Mouse (Mus musculus) neural tube, embryonic 11.5 days (tissue): ENCODE measurements around the gene Senp8. TPM values are rescaled to one million over a fixed set of nuclear protein-coding genes. Genes with fewer than 3 reads are reported as not detected.

Experiments
- ATAC-seq: fragments of 200-750 bp; cut with Nextera tagmentation; 2 replicates; pipeline ENCODE4 v1.8.0; 2017; ENCODE audit warnings: moderate number of reproducible peaks, mild to moderate bottlenecking, moderate TSS enrichment, moderate library complexity; ENCODE audit not compliant: insufficient read depth, low FRiP score, low TSS enrichment
- DNase-seq: peaks from one replicate; pipeline ENCODE4 v3.0.0-alpha.2; 2015; ENCODE audit warnings: low spot score
- H3K27ac ChIP-seq: fragments of 300-500 bp; sonication (generic); 2 replicates; pipeline ENCODE4 v1.5.1; 2014; ENCODE audit warnings: low read depth, mild to moderate bottlenecking, low read length
- H3K27me3 ChIP-seq: fragments of 300-500 bp; sonication (generic); 2 replicates; pipeline ENCODE4 v1.6.1; 2014; ENCODE audit warnings: mild to moderate bottlenecking, low read length, mixed read lengths; ENCODE audit not compliant: control insufficient read depth, insufficient read depth
- H3K36me3 ChIP-seq: fragments of 300-500 bp; sonication (generic); 2 replicates; pipeline ENCODE4 v1.6.1; 2014; ENCODE audit warnings: mild to moderate bottlenecking, low read length, moderate library complexity, mixed read lengths; ENCODE audit not compliant: control insufficient read depth, insufficient read depth
- H3K4me1 ChIP-seq: fragments of 300-500 bp; sonication (generic); 2 replicates; pipeline ENCODE4 v1.6.1; 2014; ENCODE audit warnings: low read length, mixed read lengths; ENCODE audit not compliant: control insufficient read depth, insufficient read depth
- H3K4me2 ChIP-seq: fragments of 300-500 bp; sonication (generic); 2 replicates; pipeline ENCODE4 v1.6.1; 2014; ENCODE audit warnings: low read depth, mild to moderate bottlenecking, moderate library complexity
- H3K4me3 ChIP-seq: fragments of 300-500 bp; sonication (generic); 2 replicates; pipeline ENCODE4 v1.5.1; 2014; ENCODE audit warnings: low read depth, low read length
- H3K9ac ChIP-seq: fragments of 300-500 bp; sonication (generic); 2 replicates; pipeline ENCODE4 v1.6.1; 2014; ENCODE audit warnings: mild to moderate bottlenecking, low read length
- H3K9me3 ChIP-seq: fragments of 300-500 bp; sonication (generic); 2 replicates; pipeline ENCODE4 v1.6.1; 2016; ENCODE audit warnings: low read length; ENCODE audit not compliant: control insufficient read depth
- WGBS: fragments of 180-500 bp; shearing (Covaris S2); extraction: QIAGEN DNeasy Blood & Tissue Kit; methylation state at CpG from one replicate; pipeline ENCODE4 v1.1.7; 2014; 5-methylcytosine and 5-hydroxymethylcytosine counted together
- polyA plus RNA-seq: library from polyadenylated mRNA; unstranded; fragments of >200 nt; fragmentation: Nextera tagmentation; extraction: Ambion mirVana; gene quantifications from 2 replicates; pipeline ENCODE4 v1.2.1, GENCODE M21; 2014

Senp8 gene
- polyA plus RNA-seq, 1 experiment from 2014 or later, result 22.0 TPM

DNA sequence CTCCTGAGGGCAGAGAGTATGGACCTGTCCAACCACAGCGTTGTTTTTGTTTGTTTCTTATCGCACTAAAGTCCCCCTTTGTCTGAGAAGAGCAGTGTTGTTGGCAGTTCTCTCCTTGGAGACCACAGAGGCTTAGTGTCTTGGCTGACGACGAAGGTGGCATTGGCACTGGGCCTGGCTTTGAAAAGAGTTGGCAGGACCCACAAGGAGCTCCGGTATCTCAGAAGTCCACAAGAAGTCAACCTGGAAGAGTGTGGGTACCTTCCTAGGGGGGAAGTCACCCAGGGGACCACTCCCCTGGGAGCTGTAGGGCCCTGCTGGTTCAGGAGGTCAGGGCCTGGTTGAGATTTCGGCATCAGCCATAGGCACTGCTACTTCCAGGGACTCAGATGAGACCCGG is 49.4 kb downstream of the Senp8 start:
- no peaks in the 10 kb centered on the region for H3K4me1 ChIP-seq
- WGBS, result 87% methylated on average over 7 of the region's 7 CpGs
- DNase-seq (no peak), ATAC-seq (no peak)
- no peak overlapping the region for H3K4me3 ChIP-seq
- H3K4me2 ChIP-seq, result no peak overlapping the region
- H3K36me3 ChIP-seq, result no peaks in the 10 kb centered on the region
- no peak overlapping the region for H3K27ac ChIP-seq
- H3K9me3 ChIP-seq, result no peaks in the 10 kb centered on the region
- no peaks in the 10 kb centered on the region for H3K27me3 ChIP-seq
- no peak overlapping the region for H3K9ac ChIP-seq

DNA sequence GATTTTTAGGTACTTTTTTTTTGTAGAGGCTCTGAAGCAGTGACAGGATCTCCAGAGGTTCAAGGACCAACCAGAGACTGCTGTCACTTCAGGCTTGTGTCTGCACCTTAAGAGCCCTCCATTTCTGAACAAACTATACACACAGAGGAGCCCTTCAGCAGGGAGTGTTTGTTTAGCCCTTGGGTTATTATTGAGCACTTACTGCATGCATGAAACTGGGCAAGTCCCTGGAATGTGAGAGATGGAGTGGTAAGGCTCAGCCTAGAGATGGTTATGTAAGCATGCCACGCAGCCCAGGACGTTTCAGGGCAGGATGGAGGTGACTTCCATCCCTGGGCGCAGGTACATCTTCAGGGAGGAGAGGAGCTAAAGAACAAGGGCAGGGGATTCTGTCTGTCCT is 54.1 kb downstream of the Senp8 start:
- DNase-seq, result no peak

DNA sequence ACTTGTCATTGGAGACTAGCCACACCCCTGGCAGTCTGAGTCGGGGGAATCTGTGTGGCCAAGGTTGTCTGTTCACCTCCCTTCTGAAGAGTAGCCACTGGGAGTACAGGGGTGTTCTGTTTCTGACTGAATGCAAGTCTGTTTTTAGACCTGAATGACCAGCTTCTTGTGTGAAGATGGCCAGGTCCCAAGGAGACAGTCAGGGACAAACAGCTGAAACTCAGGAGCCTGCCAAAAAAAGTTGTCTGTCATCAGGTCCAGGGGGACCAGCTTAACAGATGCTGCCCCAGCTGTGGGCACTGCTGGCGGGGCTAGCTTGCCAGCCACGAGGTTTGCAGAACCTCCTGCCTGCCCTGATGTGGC is 55.1 kb downstream of the Senp8 start:
- Histone ChIP-seq H3K9me3 (no peaks in the 10 kb centered on the region), H3K36me3 (no peaks in the 10 kb centered on the region), H3K27me3 (no peaks in the 10 kb centered on the region), H3K9ac (no peak overlapping the region), H3K4me2 (no peak overlapping the region), H3K4me1 (no peaks in the 10 kb centered on the region), H3K4me3 (no peak overlapping the region), H3K27ac (no peak overlapping the region)
- ATAC-seq (no peak), DNase-seq (no peak)
- 41% methylated on average over 3 of the region's 3 CpGs for WGBS

More for the DNA sequence above, 54.1 kb downstream of the Senp8 start:
- Histone ChIP-seq H3K27me3 (no peaks in the 10 kb centered on the region), H3K4me2 (no peak overlapping the region), H3K9me3 (no peaks in the 10 kb centered on the region), H3K4me3 (no peak overlapping the region), H3K9ac (no peak overlapping the region), H3K27ac (no peak overlapping the region), H3K36me3 (no peaks in the 10 kb centered on the region), H3K4me1 (no peaks in the 10 kb centered on the region)
- WGBS, result 86% methylated on average over 3 of the region's 3 CpGs
- no peak for ATAC-seq

DNA sequence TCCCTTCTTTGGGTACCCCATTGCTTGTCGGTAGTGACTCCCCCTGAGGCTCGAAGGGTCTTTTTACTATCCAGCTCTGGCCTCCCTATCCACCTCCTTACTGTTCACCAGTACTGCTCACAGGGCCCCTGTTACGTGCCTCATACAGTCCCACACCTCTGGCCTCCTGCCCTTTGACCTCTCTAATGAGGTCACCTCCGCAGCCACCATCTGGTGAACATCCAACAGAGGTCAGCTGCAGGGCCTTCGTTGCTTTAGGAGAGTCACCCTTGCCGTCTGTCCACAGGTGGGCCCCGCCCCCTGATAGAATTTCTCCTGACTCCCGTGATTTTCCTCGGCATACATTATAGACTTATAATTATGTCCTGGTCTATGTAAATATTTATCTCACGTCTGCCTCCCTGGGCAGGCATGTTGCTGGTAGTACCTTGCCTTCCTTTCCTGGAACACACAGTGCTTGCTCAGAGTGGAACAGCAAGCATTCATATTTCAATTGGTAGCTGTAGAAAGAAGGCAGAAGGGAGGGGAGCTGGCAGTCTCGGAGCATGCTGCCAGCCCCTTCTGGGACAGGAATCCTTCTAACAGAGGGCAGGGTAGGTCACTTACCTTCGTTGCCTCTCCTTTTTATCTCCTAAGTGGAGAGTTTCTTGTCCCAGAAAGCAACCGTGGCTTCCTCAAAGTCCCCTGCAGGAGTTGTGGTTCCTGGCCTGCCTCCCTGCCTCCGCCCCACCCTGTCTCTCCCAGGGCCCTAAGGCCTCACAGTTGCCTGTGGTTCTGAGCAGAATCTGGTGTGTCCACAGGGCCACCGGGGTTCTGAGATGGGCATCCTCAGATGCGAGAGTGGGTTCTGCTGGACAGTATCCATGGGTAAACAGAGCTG is 55.7 kb downstream of the Senp8 start:
- Histone ChIP-seq H3K4me2 (no peak overlapping the region), H3K4me1 (no peaks in the 10 kb centered on the region), H3K9me3 (no peaks in the 10 kb centered on the region), H3K4me3 (no peak overlapping the region), H3K27ac (no peak overlapping the region), H3K27me3 (no peaks in the 10 kb centered on the region), H3K36me3 (no peaks in the 10 kb centered on the region), H3K9ac (no peak overlapping the region)
- 48% methylated on average over 16 of the region's 16 CpGs for WGBS
- DNase-seq (no peak), ATAC-seq (no peak)

DNA sequence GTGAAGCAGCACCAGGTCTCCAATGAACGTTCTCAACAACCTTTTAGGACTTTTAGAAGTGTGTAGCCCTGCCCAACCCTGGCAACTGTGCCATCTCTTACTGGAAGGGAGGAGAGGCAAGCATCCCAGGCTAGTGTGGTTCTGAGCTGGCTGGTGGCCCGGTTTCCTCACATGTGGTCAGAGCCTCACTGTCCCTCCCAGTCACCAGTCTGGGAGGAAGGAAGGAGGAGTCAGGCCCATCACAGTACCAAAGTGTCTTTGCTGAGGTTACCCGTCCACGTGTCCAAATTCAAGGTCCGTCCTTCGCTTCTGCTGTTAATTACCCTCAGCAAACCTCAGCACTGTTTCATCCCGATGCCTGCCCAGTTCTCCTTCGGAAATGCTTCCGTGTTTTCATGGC is 58.4 kb downstream of the Senp8 start:
- no peak overlapping the region for H3K27ac ChIP-seq
- H3K4me2 ChIP-seq, result peak overlapping the region; percentile 48
- no peak for DNase-seq
- peak overlapping the region; percentile 21 for H3K4me3 ChIP-seq
- no peaks in the 10 kb centered on the region for H3K36me3 ChIP-seq
- no peaks in the 10 kb centered on the region for H3K4me1 ChIP-seq
- no peak for ATAC-seq
- no peaks in the 10 kb centered on the region for H3K9me3 ChIP-seq
- 37% methylated on average over 9 of the region's 9 CpGs for WGBS
- H3K27me3 ChIP-seq, result no peaks in the 10 kb centered on the region
- H3K9ac ChIP-seq, result peak overlapping the region; percentile 41; the same call in 1 of the 2 replicates

DNA sequence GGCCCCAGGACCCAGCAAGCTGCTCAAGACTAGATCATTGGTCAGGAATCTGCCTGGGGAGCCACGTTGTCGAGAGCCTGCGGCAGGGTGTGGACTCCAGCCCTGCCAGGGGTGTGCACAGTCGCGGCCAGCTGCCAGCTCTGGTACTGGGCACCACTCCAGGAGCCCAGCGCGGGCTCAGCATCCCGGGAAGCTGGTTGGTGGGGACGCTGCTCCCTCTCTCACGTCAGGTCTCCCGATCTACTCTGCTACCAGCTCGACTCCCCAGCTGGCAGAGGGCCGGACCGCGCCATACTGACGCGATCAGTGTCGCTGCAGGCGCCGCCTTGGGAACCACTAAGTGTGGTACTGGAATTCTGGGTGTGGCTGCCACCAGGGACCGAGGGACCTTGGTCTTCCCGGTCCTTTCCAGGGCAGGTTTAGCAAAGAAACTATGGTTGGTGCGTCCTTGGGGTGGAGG is 58.8 kb downstream of the Senp8 start:
- WGBS, result 3% methylated on average over 23 of the region's 23 CpGs
- Histone ChIP-seq H3K9ac (peak overlapping the region; percentile 41), H3K4me2 (peak overlapping the region; percentile 48), H3K4me3 (peak overlapping the region; percentile 21), H3K27ac (no peak overlapping the region), H3K36me3 (no peaks in the 10 kb centered on the region), H3K27me3 (no peaks in the 10 kb centered on the region), H3K9me3 (no peaks in the 10 kb centered on the region), H3K4me1 (no peaks in the 10 kb centered on the region)
- no peak for ATAC-seq
- peak; percentile 47 for DNase-seq

DNA sequence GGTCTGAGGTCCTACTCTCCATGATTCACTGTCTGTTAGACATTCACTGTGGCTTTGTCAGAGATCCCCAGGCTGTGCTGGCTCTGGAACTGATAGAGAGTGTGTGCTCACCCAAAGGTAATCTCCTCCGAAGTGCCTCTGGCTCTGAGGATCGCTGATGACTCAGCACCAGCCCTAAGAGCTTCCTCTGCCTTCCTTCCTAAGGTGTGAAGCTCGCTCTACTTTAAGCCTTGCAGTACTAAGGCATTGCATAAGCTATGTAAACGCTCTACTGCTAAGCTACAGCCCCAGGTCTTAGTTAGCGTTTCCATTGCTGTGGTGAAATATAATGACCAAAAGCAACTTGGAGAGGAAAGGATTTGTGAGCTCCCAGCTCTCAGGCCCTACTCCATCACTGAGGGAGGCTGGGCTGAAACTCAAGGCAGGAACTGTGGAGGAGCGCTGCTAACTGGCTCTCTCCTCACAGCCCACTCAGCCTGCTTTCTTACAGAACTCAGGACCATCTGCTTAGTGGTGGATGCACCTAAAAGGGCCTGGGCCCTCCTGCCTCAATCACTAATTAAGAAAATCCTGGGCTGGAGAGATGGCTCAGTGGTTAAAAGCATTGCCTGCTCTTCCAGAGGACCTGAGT is 63.0 kb downstream of the Senp8 start:
- no peaks in the 10 kb centered on the region for H3K9me3 ChIP-seq
- H3K36me3 ChIP-seq, result no peaks in the 10 kb centered on the region
- no peak for ATAC-seq
- no peak overlapping the region for H3K27ac ChIP-seq
- no peak overlapping the region for H3K4me3 ChIP-seq
- H3K9ac ChIP-seq, result no peak overlapping the region
- no peak for DNase-seq
- 37% methylated on average over 6 of the region's 6 CpGs for WGBS
- H3K4me1 ChIP-seq, result no peaks in the 10 kb centered on the region
- H3K27me3 ChIP-seq, result no peaks in the 10 kb centered on the region
- H3K4me2 ChIP-seq, result no peak overlapping the region
